Mouse (Mus musculus): ENCODE measurements around the gene Ephb2. TPM values are rescaled to one million over a fixed set of nuclear protein-coding genes. Genes with fewer than 3 reads are reported as not detected.

Ephb2 gene
- total RNA-seq, 2 experiments from 2014 or later = 0.09 TPM; not detected in 1

DNA sequence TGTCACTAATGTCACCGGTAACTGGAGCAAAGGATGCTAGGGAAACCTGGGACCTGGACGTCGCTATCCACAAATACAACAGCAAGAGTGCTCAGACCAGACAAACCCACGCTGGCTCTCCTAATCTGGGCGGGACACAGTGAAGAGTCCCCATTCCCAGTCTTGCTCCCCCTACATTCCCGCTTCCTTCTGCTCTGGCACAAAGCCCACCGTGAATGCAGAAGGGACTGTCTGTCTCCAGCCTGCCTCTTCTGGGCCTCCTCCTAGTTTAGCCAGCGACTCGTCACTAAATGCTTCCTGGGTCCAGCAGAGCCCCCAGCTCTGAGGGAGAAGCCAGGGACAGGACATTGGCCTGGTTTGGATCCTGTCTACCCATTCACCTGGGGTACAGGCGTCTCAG, 29.5 kb downstream of the Ephb2 start:
- ATAC-seq (replicated peaks; ENCODE audit: low FRiP score, poor library complexity, severe bottlenecking) = no peak

DNA sequence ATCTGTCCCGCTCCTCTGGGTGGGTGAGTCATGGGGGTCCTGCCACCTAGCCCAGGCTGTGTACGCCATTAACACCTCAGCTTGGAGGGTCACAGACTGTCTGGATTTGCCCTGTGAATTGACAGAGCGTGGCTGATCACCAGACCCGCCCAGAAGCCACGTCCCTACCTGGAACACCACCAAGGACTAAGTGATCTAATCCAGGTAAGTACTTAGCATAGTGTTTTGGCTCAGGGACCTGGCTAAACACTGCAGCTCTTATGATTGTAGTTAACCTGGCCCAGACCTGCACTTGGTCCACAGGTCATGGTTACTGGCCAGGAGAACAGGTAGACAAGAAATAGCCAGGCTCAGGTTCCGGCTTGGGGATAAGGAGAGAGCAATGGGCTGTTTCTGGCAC, 31.4 kb downstream of the Ephb2 start:
- no peak for ATAC-seq (replicated peaks; ENCODE audit: low FRiP score, poor library complexity, severe bottlenecking)

DNA sequence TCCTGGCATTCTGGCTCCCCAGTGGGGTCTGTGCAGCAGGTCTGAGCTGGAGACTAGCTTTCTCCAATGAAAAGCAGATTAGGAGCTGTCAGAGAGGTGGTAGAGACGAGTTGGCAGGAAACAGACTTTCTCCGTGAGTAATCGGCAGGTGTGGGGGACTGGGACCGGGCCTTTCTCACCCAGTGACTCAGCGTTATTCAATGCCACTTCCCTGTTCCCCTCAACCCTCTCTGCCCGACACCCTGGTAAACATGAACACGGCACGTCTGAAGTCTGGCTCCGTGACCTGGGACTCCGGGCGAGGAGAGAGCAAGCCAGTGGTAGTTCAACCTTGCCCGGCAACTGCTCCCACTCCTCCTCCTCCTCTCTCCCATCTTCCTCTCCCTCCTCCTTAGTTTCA, 33.3 kb downstream of the Ephb2 start:
- ATAC-seq (replicated peaks; ENCODE audit: low FRiP score, poor library complexity, severe bottlenecking) = no peak

DNA sequence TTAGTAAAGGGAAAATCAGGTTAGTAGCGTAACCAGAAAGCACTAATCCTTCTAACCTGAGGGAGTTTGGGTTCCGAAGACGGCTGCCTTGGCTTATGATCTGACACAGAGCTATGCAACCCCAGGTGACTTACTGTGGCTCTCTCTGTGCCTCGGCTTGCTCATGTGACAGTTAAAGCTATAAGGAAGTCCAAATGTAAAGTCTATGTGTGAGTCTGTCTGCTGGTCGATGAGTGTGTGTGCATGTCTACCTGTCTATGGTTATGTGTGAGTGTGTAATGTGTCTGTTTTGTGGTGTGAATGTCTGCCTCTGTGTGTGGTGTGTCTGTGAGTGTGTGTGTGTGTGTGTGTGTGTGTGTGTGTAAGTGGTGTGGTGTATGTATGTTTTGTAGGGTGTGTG, 33.8 kb downstream of the Ephb2 start:
- no peak for ATAC-seq (replicated peaks; ENCODE audit: low FRiP score, poor library complexity, severe bottlenecking)

DNA sequence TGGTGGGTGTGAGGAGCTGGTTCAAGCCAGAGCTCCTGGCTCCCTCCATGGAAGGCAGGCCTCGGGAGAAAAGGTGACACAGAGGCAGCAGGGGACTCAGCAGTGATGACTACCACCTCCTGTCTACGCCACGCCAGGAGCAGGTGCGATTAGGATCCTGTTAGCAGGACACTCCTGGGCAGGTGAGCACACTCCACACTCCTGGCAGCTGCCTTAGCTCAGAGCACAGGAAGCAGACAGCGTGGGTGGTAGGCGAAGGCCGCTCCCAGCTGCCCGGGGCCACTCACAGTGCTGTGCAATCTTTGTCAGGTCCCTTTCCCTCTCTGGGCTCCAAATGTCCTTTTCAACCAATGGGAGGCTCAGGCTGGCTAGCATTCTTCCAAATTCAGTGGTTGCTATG, 34.3 kb downstream of the Ephb2 start:
- ATAC-seq (replicated peaks; ENCODE audit: low FRiP score, poor library complexity, severe bottlenecking) = no peak

DNA sequence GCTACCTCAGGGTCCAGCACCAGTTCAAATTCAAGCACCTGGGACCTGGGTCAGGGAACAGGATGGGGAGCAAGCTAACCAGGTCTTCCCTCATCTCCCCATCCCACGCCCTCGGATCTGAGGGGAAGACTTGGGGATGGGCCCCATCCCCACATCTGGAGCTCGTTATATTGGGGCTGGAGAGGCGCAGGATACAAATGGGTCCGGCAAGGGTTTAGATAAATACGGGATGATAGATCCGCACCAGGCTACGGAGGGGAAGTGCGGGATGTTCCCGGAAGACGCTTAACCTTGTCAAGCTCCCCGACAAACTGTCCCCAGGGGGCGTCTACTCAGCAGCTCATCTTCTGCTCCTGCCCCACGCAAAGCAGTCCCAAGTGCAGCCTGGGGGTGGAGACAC, 35.4 kb downstream of the Ephb2 start:
- ATAC-seq (replicated peaks; ENCODE audit: low FRiP score, poor library complexity, severe bottlenecking) = no peak

DNA sequence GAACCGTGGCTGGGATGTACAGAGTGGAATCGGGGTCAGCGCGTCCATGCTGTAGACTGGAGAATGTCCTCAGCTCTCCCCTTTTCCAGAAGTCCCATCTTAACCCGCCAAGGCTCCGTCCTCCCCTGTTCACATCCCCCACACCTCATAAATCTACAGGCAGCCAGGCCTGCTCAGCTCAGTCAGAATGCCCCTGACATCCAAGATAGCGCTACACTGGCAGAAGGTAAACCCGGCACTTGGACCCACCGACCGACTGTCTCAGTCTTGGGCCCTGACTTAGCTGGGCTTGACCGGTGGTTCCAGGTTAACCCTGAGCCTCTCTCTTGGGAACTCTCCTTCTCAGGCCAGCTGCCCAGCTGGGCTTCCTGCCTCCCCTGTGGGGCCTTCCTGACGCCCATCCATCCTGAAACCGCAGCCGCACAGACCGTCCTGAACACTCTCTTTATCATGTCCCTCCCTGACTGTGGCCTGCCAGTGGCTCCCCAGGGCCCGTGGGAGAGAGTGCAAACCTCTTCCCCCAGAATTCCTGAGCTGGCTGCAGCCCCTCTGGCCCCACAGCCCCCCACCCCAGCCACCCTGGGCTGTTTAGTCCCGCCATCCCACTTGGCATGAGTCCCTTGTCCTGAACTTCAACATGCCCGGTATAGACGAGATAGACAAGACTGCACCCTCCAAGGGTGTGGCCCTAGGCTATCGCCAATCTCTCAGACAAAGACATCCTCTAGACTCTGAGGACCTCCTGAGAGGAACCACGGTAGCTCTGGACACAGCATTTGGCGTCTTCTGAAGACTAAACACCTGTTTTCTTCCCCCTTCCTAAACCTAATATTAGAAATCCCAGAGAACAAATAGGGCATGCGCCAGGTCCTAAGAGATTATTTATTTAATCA, 37.9 kb downstream of the Ephb2 start:
- ATAC-seq (replicated peaks; ENCODE audit: low FRiP score, poor library complexity, severe bottlenecking) = no peak

DNA sequence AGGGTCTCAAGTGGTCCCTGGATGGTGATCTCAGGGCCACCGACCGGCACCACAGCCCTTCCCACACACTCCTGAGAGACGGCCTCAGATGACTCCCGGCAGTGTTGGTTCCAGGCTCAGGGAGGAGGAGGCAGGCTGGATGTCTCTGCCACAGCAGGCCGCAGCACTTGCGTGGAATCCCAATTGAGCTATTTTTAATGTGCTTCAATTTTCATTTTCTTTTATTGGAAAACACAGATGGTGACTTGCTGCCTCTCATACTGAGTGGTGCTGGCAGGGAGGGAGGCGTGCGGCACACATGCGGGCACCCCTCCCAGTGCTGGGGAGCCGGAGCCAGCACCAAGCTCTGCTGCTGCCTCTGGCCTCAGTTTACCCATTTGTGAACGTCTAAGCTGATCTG, 42.5 kb downstream of the Ephb2 start:
- no peak for ATAC-seq (replicated peaks; ENCODE audit: low FRiP score, poor library complexity, severe bottlenecking)

DNA sequence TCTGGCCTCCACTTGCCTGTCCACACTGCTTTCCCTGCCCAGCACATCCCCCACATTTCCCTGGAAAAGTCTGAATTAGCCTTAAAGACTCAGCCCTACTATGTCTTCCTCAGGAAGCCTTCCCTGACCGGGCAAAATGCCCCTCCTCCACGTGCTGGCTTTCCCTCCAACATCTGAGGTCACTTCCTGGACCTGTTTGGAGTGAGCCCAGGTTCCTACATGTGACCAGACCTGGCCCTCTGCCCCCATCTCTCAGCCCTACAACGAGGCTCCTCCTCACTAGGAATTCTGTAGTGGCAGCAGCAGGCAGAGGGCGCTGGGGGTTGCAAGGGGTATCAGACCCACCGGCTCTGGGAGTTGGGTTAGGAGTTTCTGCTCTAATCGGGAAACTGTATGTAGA, 46.0 kb downstream of the Ephb2 start:
- no peak for ATAC-seq (replicated peaks; ENCODE audit: low FRiP score, poor library complexity, severe bottlenecking)

DNA sequence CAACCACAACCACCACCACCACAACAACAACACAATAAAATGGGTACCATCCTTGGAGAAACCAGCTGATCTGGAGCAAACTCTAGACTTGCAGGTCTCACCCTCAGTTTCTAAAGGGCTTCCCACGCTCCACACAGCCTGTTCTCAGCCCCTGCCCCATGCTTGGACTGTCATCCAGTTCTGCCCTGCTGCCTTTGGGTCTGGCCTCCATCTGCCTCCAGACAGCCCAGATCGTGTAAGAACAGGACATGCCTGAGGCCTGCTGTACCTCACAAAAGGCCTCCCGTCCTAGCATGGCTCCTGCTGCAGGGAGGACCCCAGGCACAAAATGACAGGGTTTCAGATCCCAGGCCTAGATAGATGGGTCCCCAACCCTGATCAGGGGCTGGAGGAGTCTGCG, 48.4 kb downstream of the Ephb2 start:
- no peak for ATAC-seq (replicated peaks; ENCODE audit: low FRiP score, poor library complexity, severe bottlenecking)

DNA sequence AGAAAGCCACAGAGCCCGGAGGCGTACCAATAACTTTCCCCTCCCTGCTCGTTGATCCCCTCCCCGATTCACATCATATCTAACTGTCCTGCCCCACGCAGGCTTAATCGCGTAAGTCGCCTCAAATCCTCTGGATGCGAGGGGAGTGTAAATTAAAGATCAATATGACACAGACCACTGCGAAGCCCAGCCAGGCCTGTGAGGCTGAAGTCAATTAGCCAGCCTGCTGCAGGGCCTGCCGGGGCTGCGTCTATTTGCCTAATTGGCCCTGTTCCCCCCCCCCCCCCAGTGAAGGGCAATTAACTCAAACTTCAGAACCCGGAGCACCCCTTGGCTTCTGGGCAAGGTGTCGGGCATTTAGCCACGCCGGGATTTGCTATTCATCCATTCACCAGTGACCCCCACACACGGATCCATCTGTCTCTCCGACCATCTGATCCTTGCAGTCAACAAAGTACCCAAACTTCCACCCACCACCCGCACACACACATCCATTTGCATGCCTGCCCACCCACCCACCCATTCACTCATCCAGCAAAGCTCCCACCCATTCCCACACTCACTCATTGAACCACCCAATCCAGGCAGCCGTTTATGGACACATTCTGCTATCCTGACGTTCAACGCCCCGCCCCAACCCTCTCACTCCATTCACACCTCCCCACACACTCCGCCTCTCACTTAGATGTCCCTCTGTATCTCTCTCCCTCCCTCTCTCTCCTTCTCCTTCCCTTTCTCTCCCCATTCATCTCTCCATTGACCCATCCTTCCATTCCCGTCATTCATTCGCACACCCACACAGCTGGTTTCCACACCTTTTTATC, 49.1 kb downstream of the Ephb2 start:
- no peak for ATAC-seq (replicated peaks; ENCODE audit: low FRiP score, poor library complexity, severe bottlenecking)

DNA sequence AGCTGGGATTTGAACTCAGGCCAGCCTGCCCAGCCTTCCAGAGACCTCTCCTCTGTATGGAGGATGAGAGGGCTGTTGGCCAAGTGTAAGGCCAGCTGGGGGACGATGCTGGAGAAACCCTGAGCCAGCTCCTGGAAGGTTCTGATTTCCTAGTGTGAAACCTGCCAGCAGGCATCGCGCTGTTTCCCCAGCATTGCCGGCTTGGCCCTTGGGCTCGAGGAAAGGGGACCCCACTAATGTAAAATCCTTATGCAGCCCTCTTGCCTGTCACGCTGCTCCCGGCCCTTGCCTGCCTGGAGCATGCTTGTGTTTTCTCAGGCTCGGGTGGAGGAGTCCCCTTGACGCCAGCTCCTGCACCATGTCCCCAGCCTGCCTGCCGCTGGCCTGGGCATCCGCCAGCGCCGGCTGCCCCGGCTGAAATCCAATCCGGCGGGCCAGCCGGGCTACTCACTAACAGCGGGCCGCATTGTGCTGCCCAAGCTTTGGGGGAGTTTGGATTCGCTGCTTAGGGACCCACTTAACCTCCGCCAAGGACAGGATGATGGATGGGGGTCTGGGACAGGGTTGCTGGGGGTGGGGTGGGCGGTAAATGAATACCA, 52.1 kb downstream of the Ephb2 start:
- no peak for ATAC-seq (replicated peaks; ENCODE audit: low FRiP score, poor library complexity, severe bottlenecking)

DNA sequence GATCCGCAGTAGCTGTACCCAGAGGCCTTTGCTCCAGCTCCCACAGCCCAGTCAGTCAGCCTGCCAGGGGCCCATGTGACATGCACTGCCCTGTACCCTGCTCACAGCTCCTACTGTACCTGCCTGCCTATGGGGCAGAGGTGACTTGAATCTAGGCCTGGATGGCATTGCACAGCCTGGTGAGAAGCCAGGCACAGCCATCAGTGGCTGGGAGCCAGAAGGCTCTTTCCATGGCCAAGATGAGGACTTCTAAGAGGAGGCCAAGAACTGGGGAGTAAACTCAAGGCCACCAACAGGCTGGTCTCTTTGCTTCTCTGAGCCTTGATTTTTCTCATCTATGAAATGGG, 53.2 kb downstream of the Ephb2 start:
- ATAC-seq (replicated peaks; ENCODE audit: low FRiP score, poor library complexity, severe bottlenecking) = no peak

DNA sequence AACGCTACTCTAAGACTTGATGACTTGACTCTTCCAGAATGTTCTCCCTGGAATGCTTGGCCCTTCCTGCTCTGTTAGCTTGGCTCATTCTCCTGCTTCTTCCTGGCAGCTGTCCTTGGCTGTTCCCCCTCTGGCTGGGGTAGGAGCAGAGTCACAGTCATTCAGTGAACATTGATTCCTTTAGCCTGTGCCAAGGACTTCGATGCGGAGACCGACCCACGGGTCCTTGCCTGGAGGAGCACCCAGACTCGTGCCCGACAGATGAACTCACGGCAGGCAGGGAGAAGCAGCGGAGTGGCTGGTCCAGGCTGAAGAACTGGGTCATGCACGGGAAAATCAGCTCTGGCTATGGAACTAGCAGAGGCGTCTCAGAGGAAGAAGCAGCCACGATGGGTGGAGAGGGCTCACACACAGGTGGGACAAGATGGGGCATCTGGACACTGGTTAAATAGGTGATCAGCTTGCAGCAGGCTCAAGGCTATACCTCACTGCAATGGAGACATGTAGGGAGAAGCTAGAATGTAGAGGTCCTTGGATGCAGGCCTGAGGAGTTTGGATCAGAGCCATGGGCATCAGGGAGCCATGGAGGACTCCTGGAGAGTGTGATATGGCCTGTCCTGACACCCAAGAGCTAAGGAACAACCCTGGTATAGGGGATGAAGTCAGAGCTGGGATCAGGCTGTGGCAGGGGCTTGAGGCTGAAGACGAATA, 53.8 kb downstream of the Ephb2 start:
- ATAC-seq (replicated peaks; ENCODE audit: low FRiP score, poor library complexity, severe bottlenecking) = no peak

DNA sequence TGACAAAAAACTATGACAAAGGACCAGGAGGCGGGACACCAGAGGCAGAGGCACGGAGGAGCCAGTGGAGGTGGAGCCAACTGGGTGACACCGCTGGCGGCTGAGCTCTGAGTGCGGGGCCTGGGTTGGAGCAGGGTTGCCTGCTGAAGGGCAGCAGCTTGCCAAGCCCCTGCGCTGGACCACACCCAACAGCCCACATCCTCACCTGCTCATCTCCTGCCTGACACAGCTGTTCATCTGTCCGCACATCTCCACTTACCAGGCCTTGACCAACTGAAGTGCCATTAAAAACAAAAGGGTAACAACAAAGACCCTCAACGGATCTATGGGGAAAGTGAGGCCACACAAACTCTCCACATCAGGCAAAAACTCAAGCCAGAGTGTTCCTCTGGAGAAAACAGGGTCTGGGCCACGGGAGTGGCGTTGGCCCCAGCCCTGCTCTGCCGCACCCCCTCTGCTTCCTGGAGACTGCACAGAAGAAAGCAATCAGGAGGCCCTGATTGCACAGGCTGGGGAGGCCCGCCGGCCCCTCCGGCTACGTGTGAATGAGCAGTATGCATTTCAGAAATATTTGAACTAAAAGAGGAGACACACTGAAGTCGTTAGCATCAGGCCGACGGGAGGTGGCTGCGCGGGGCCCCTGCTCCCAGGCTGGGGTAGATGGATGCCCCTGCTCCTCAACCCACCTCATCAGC, 55.4 kb downstream of the Ephb2 start:
- no peak for ATAC-seq (replicated peaks; ENCODE audit: low FRiP score, poor library complexity, severe bottlenecking)

DNA sequence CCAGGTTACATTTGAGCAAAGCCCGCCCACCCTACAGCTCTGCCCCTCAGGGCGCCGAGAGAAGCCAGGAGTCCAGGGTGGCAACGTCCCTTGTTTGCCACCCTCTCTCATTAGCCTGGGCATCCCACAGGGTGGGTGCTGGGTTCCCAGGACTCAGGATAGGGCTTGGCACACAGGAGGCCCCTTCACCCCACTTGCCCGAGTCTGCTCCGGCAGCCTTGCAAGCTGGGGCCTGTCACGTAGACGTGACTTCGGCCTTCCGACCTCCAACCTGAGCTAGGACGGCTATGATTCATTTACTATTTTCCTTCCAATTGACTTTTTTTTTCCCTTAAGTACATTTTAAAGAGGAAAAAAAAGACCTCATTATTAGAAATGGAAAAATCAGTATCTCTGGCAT, 56.6 kb downstream of the Ephb2 start:
- ATAC-seq (replicated peaks; ENCODE audit: low FRiP score, poor library complexity, severe bottlenecking) = no peak

DNA sequence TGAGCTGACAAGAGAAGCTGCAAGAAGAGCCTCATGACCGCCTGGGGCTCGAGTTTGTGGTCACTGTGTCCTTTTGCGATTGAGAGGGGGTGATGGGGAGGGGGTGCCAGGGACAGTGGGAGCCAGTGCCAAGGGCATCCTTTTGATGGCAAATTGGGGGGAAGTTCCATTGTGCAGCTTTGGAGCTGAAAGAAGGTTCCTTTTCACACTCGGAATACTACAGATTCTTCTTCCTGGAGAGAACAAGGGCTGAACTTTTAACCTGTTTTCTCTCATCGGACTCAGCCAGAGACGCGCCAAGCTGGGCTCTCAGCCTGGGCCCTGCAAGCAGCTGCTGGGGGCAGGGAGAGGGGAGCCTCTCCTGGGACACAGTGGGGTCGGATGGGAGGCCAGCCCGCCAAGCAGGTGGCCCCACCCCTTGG, 59.3 kb downstream of the Ephb2 start:
- no peak for ATAC-seq (replicated peaks; ENCODE audit: low FRiP score, poor library complexity, severe bottlenecking)

DNA sequence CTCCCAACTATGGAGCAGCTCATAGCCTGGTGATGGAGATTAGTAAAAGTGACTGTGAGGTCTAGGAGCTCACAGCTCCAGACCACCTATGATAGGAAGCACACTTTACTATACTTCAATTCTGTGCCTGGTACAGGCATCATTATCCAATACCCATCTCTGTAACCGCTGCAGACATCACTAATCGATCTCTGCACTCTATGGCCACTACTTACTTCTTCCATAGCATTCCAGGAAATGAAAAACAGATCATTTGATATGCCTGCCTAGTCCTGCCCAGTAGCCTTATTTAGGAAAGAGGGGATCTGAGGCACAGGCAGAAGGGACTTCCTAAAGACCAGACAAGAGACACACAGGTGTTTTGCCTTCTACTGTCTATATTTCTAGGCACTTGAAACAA, 59.9 kb downstream of the Ephb2 start:
- ATAC-seq (replicated peaks; ENCODE audit: low FRiP score, poor library complexity, severe bottlenecking) = no peak

DNA sequence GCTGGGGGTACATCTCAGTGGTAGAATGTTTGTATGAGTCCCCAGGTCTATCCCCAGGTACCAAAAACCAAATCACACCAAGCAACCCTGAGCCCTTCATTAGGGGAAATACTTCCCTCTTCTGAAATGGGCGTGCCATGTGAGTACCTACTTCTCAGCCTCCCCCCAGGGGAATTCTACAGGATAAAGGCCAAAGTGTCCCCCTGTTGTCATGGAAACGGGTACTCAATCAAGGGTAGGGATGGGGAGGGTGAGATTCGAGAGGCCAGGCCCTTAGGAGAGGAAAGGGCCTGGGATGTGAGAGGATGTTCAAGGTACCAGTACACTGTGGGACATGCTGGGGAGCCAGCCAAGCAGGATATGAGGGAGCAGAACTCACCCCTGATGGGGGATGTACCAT, 61.6 kb downstream of the Ephb2 start:
- no peak for ATAC-seq (replicated peaks; ENCODE audit: low FRiP score, poor library complexity, severe bottlenecking)

Data from erythroblast, adult 5-6 weeks (primary cell).